Mouse (Mus musculus): ENCODE measurements around the gene Rnf152.
A peak's percentile ranks its signal among the peaks of the same experiment; 100 is the strongest.

Gene Rnf152

GRCm38 (mm10) chr1:105311899-105312600 lies 44.5 kb downstream of the Rnf152 start:
- no peak for DNase-seq

GRCm38 (mm10) chr1:105302164-105302563 lies 54.3 kb downstream of the Rnf152 start:
- DNase-seq = no peak

- no peak for DNase-seq
Measured at GRCm38 (mm10) chr1:105301764-105302163, 54.7 kb downstream of the Rnf152 start.

GRCm38 (mm10) chr1:105291859-105292258 lies 64.7 kb downstream of the Rnf152 start:
- DNase-seq = no peak

- no peak for DNase-seq
Measured at GRCm38 (mm10) chr1:105287536-105287935, 69.0 kb downstream of the Rnf152 start.

GRCm38 (mm10) chr1:105286906-105287305 lies 69.6 kb downstream of the Rnf152 start:
- no peak for DNase-seq

GRCm38 (mm10) chr1:105285001-105285400 lies 71.5 kb downstream of the Rnf152 start:
- no peak for DNase-seq

GRCm38 (mm10) chr1:105284116-105284515 lies 72.4 kb downstream of the Rnf152 start:
- DNase-seq = no peak

GRCm38 (mm10) chr1:105281277-105281676 lies 75.2 kb downstream of the Rnf152 start:
- no peak for DNase-seq

- no peak for DNase-seq
Measured at GRCm38 (mm10) chr1:105280160-105280559, 76.3 kb downstream of the Rnf152 start.

GRCm38 (mm10) chr1:105274500-105275194 lies 81.9 kb downstream of the Rnf152 start:
- DNase-seq = peak; percentile 3 to 13

- no peak for DNase-seq
Measured at GRCm38 (mm10) chr1:105271104-105271503, 85.4 kb downstream of the Rnf152 start.

GRCm38 (mm10) chr1:105263283-105264033 lies 93.1 kb downstream of the Rnf152 start:
- DNase-seq = no peak

GRCm38 (mm10) chr1:105260200-105260599 lies 96.3 kb downstream of the Rnf152 start:
- no peak for DNase-seq

- no peak for DNase-seq
Measured at GRCm38 (mm10) chr1:105257199-105257598, 99.3 kb downstream of the Rnf152 start.

- DNase-seq = no peak
Measured at GRCm38 (mm10) chr1:105249190-105249589, 107.3 kb downstream of the Rnf152 start.

GRCm38 (mm10) chr1:105246651-105247050 lies 109.9 kb downstream of the Rnf152 start:
- no peak for DNase-seq

GRCm38 (mm10) chr1:105246075-105246574 lies 110.4 kb downstream of the Rnf152 start:
- DNase-seq = no peak

GRCm38 (mm10) chr1:105243359-105244142 lies 113.0 kb downstream of the Rnf152 start:
- no peak for DNase-seq

GRCm38 (mm10) chr1:105240185-105240584 lies 116.3 kb downstream of the Rnf152 start:
- DNase-seq = no peak

Measured in spleen, adult 18-20 months (tissue).